Mouse (Mus musculus): ENCODE measurements around the gene Capn13. TPM values are rescaled to one million over a fixed set of nuclear protein-coding genes. Genes with fewer than 3 reads are reported as not detected.

Capn13 gene
- polyA plus RNA-seq (2014; fragmentation: Illumina TruSeq; extraction: RNeasy Lipid Tissue Mini Kit (QIAGEN cat#74804); ENCODE audit: low read depth, low replicate concordance) = 0.36 TPM

GRCm38 (mm10) chr17:73400862-73401261 is at the start of gene Capn13:
Capn13 (minus strand) TSS chr17:73400866.

